Mouse (Mus musculus): ENCODE measurements at regions not wholly inside any gene's neighbourhood (a gene's known extent, or its start where the extent isn't known, plus 50 kb on each side); places are given as distances from the start of the nearest gene placed in this dataset.

DNA sequence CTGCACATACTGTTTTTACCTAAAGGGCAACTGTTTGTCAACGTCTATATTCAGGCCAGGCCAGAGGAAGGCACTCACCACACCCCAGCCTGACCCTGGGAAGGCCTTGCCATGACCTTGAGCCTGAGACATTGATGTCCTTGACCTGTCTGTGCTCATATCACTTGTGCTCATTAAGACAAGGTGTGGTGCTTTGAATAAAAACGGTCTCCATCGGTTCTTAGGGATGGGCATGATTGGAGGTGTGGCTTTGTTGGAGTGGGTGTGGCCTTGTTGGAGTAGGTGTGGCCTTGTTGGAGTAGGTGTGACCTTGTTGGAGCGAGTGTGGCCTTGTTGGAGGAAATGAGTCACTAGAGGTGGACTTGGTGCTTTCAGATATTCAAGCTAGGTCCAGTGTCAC, 52.8 kb upstream of the 1700024P04Rik start:
- TF ChIP-seq CTCF (IDR thresholded peaks at IDR 0.05; ENCODE audit: low read depth, low read length) (no peak), POLR2A (IDR thresholded peaks at IDR 0.05; ENCODE audit: insufficient read depth, low read length) (no peak), EP300 (IDR thresholded peaks at IDR 0.05; ENCODE audit: insufficient read depth, low read depth, low read length) (peak; percentile 69; the same call in 1 of the 2 replicates)
